Mouse (Mus musculus): Measurements from ENCODE around the gene Ogdh.

DNA sequence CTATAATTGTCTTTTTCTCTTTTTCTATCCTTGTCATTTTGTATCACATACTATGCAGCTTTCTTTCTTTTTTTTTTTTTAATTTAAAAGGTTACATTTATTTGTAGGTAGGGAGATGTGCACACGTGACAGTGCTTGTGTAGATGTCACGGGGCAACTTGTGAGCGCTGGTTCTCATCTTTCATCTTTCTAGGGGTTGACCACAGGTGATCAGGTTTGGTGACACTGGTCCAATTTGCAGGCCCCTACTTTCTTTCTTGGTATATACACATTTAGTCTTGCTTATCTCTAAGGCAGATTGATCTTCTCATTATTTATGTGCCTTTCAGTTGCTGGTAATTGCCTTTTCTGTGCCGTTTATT lies 1.5 kb downstream of the Ogdh start:
- TF ChIP-seq POLR2A (IDR thresholded peaks at IDR 0.05; ENCODE audit: insufficient read depth, low read depth, low read length) (no peak), CTCF (IDR thresholded peaks at IDR 0.05; ENCODE audit: insufficient read depth, low read depth, low read length) (no peak)
